Mouse (Mus musculus) midbrain, embryonic 13.5 days (tissue): ENCODE measurements at regions not wholly inside any gene's neighbourhood (a gene's known extent, or its start where the extent isn't known, plus 50 kb on each side); places are given as distances from the start of the nearest gene placed in this dataset.

Source experiments
- ATAC-seq: fragments of 200-750 bp; cut with Nextera tagmentation; 2 replicates; pipeline ENCODE4 v1.8.0; 2017; ENCODE audit warnings: mild to moderate bottlenecking, moderate TSS enrichment, moderate library complexity
- H3K27ac ChIP-seq: fragments of 300-500 bp; sonication (generic); 2 replicates; pipeline ENCODE4 v1.5.1; 2015; ENCODE audit warnings: inconsistent platforms, mild to moderate bottlenecking, moderate library complexity
- H3K27me3 ChIP-seq: fragments of 300-500 bp; sonication (generic); 2 replicates; pipeline ENCODE4 v1.6.1; 2015; ENCODE audit warnings: mild to moderate bottlenecking, inconsistent platforms
- H3K36me3 ChIP-seq: fragments of 300-500 bp; sonication (generic); 2 replicates; pipeline ENCODE4 v1.6.1; 2015; ENCODE audit warnings: mild to moderate bottlenecking, inconsistent platforms
- H3K4me1 ChIP-seq: fragments of 300-500 bp; sonication (generic); replicated peaks from 2 replicates; pipeline ENCODE4 v1.6.1; 2015; ENCODE audit warnings: inconsistent platforms
- H3K4me2 ChIP-seq: fragments of 300-500 bp; sonication (generic); replicated peaks from 2 replicates; pipeline ENCODE4 v1.6.1; 2015; ENCODE audit warnings: moderate library complexity, mild to moderate bottlenecking, inconsistent platforms
- H3K4me3 ChIP-seq: fragments of 300-500 bp; sonication (generic); replicated peaks from 2 replicates; pipeline ENCODE4 v1.5.1; 2015; ENCODE audit warnings: mild to moderate bottlenecking, inconsistent platforms
- H3K9ac ChIP-seq: fragments of 300-500 bp; sonication (generic); replicated peaks from 2 replicates; pipeline ENCODE4 v1.6.1; 2015; ENCODE audit warnings: mild to moderate bottlenecking, inconsistent platforms
- H3K9me3 ChIP-seq: fragments of 300-500 bp; sonication (generic); 2 replicates; pipeline ENCODE4 v1.6.1; 2016; ENCODE audit warnings: mild to moderate bottlenecking, inconsistent platforms
- WGBS: fragments of 180-500 bp; shearing (Covaris S2); methylation state at CpG from one replicate; pipeline ENCODE4 v1.1.7; 2015; 5-methylcytosine and 5-hydroxymethylcytosine counted together

- Histone ChIP-seq H3K36me3 (no peaks in the 10 kb centered on the region), H3K9ac (no peak overlapping the region), H3K9me3 (no peaks in the 10 kb centered on the region), H3K27ac (no peak overlapping the region), H3K4me3 (no peak overlapping the region), H3K27me3 (no peaks in the 10 kb centered on the region), H3K4me1 (no peaks in the 10 kb centered on the region), H3K4me2 (no peak overlapping the region)
- 85% methylated on average over 2 of the region's 2 CpGs for WGBS
- no peak for ATAC-seq
These were observed 737.7 kb upstream of the Adgrl4 start for GRCm38 (mm10) chr3:150699990-150700389.
